Mouse (Mus musculus) stomach, embryonic 14.5 days (tissue): ENCODE results near the gene Fut1. TPM values are rescaled to one million over a fixed set of nuclear protein-coding genes. Genes with fewer than 3 reads are reported as not detected.
"Not testable (repeated sequence)": the region's sequence is repeated elsewhere in the genome, so short reads cannot be mapped to it uniquely, and the experiment has no call there.

ENCODE experiments used
- ATAC-seq: fragments of 200-750 bp; cut with Nextera tagmentation; 2 replicates; pipeline ENCODE4 v1.8.0; 2017; ENCODE audit warnings: low read depth, moderate TSS enrichment; ENCODE audit not compliant: insufficient number of reproducible peaks, insufficient read depth, low FRiP score
- H3K27ac ChIP-seq: fragments of 300-500 bp; sonication (generic); 2 replicates; pipeline ENCODE4 v1.5.1; 2014; ENCODE audit warnings: mild to moderate bottlenecking, low read length, moderate library complexity, mixed read lengths
- H3K27me3 ChIP-seq: fragments of 300-500 bp; sonication (generic); 2 replicates; pipeline ENCODE4 v1.6.1; 2014; ENCODE audit warnings: low read length, control low read depth, mixed read lengths; ENCODE audit not compliant: control insufficient read depth, insufficient read depth
- H3K36me3 ChIP-seq: fragments of 300-500 bp; sonication (generic); 2 replicates; pipeline ENCODE4 v1.6.1; 2014; ENCODE audit warnings: mild to moderate bottlenecking, control low read depth, low read length, moderate library complexity, mixed read lengths; ENCODE audit not compliant: control insufficient read depth, insufficient read depth
- H3K4me1 ChIP-seq: fragments of 300-500 bp; sonication (generic); 2 replicates; pipeline ENCODE4 v1.6.1; 2014; ENCODE audit warnings: low read length, control low read depth, mixed read lengths; ENCODE audit not compliant: control insufficient read depth, insufficient read depth
- H3K4me2 ChIP-seq: fragments of 300-500 bp; sonication (generic); replicated peaks from 2 replicates; pipeline ENCODE4 v1.6.1; 2014; ENCODE audit warnings: low read depth, low read length, control low read depth
- H3K4me3 ChIP-seq: fragments of 300-500 bp; sonication (generic); 2 replicates; pipeline ENCODE4 v1.5.1; 2014; ENCODE audit warnings: low read depth, low read length, control low read depth
- H3K9ac ChIP-seq: fragments of 300-500 bp; sonication (generic); replicated peaks from 2 replicates; pipeline ENCODE4 v1.6.1; 2014; ENCODE audit warnings: low read depth, mild to moderate bottlenecking, control low read depth, low read length, moderate library complexity, mixed read lengths
- H3K9me3 ChIP-seq: fragments of 300-500 bp; sonication (generic); 2 replicates; pipeline ENCODE4 v1.6.1; 2016; ENCODE audit warnings: low read depth, low read length, control low read depth; ENCODE audit not compliant: control insufficient read depth
- WGBS: fragments of 180-500 bp; shearing (Covaris S2); extraction: QIAGEN DNeasy Blood & Tissue Kit; methylation state at CpG from one replicate; pipeline ENCODE4 v1.1.7; 2014; 5-methylcytosine and 5-hydroxymethylcytosine counted together
- polyA plus RNA-seq: library from polyadenylated mRNA; unstranded; fragments of >200 nt; fragmentation: Nextera tagmentation; extraction: Ambion mirVana; gene quantifications from 2 replicates; pipeline ENCODE4 v1.2.1, GENCODE M21; 2014

The Fut1 gene
- polyA plus RNA-seq, 1 experiment from 2014 or later, result 0.78 TPM

DNA sequence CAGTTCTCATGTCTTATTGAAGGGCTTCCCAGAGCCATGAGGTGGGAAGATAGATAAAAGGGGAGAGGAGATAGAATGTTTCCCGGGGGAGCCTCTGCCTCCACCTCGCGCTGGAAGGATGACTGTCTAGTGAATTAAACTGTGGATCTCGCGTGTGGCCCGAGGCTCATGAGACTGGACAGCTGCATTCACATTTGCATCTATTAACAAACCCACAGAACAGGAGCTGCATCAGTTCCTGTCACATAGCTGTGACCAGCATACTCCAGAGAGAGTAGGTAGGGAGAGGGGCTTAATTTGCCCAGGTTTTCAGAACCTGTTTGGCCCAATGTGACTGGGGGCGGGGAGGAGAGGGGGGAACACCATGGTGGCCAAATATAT is 28.5 kb downstream of the Fut1 start:
- Histone ChIP-seq H3K4me1 (peaks cover 32% of the 10 kb centered on the region), H3K27me3 (no peaks in the 10 kb centered on the region), H3K27ac (no peak overlapping the region), H3K9ac (no peak overlapping the region), H3K4me2 (no peak overlapping the region), H3K4me3 (no peak overlapping the region), H3K9me3 (no peaks in the 10 kb centered on the region), H3K36me3 (no peaks in the 10 kb centered on the region)
- ATAC-seq, result no peak
- WGBS, result 84% methylated on average over 7 of the region's 7 CpGs

DNA sequence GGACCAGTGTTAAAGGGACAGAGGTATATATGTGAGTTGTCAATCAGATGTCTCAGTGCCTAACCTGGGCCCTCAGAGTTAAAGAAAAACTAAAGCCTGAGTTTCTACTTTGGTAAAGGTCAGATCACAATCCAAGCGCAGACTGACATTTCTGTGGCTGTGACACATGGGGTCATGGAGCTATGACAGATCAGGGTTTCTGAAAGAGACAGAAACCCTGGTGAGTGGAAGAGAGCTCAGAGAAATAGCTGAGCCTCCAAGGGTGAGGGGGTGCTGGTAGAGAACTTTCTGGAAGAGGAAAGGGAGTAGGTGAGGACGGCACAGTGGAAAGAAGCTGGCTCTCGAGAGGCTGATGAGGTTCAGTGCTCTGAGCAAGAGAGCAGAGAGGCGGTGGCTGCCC is 29.6 kb downstream of the Fut1 start:
- H3K9me3 ChIP-seq, result no peaks in the 10 kb centered on the region
- H3K27ac ChIP-seq, result no peak overlapping the region
- H3K4me3 ChIP-seq, result no peak overlapping the region
- H3K36me3 ChIP-seq, result no peaks in the 10 kb centered on the region
- H3K4me2 ChIP-seq, result no peak overlapping the region
- ATAC-seq, result no peak
- no peak overlapping the region for H3K9ac ChIP-seq
- no peaks in the 10 kb centered on the region for H3K27me3 ChIP-seq
- 71% methylated on average over 4 of the region's 4 CpGs for WGBS
- H3K4me1 ChIP-seq, result peaks cover 24% of the 10 kb centered on the region

DNA sequence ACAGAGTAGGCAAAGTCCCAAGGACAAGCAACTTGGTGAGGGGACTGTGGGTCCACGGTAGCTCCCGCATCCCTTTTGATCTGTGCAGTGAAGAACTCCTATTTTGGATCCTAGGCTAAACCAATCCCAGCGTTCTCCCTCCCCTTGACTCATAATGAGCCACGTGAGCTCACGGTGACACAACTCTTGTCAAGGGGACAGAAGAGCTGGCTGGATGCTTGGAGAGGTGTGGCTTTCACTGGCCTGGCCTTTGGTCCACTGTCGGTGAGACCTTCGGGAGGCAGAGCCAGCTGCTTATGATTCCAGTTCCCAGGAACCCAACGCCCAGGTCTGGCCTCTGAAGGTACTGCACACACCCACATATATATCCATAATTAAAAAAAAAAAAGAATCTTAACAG is 32.3 kb downstream of the Fut1 start:
- H3K9ac ChIP-seq, result no peak overlapping the region
- H3K4me1 ChIP-seq, result 0 out of 2 replicates have a peak, but pooled peaks cover 4% of the 10 kb centered on the region
- H3K36me3 ChIP-seq, result no peaks in the 10 kb centered on the region
- 80% methylated on average over 8 of the region's 8 CpGs for WGBS
- H3K27ac ChIP-seq, result no peak overlapping the region
- H3K4me3 ChIP-seq, result no peak overlapping the region
- H3K27me3 ChIP-seq, result no peaks in the 10 kb centered on the region
- H3K4me2 ChIP-seq, result no peak overlapping the region
- H3K9me3 ChIP-seq, result no peaks in the 10 kb centered on the region
- ATAC-seq, result no peak

DNA sequence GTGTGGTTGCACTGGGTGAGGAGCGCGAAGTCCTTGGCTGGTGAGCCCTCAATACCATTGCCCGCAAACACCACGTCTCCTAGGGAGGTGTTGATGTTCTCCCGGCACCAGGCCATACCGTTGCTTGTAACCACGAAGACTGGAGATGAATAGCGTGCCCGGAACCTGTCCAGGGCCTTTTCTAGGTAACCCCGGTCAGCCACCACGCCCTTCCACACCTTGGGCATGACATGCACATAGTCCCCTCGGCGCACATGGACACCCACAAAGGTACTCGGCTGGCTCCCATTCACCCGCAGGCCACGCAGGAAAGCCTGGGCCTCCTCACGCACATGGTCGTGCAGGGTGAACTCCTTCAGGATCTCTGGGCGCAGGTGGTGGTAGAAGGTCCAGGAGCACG is 33.4 kb downstream of the Fut1 start:
- H3K27me3 ChIP-seq, H3K4me3 ChIP-seq, H3K9me3 ChIP-seq, ATAC-seq, H3K4me1 ChIP-seq, H3K36me3 ChIP-seq, H3K27ac ChIP-seq, H3K4me2 ChIP-seq, H3K9ac ChIP-seq: not testable (repeated sequence)
- WGBS, result 94% methylated on average over 19 of the region's 20 CpGs

DNA sequence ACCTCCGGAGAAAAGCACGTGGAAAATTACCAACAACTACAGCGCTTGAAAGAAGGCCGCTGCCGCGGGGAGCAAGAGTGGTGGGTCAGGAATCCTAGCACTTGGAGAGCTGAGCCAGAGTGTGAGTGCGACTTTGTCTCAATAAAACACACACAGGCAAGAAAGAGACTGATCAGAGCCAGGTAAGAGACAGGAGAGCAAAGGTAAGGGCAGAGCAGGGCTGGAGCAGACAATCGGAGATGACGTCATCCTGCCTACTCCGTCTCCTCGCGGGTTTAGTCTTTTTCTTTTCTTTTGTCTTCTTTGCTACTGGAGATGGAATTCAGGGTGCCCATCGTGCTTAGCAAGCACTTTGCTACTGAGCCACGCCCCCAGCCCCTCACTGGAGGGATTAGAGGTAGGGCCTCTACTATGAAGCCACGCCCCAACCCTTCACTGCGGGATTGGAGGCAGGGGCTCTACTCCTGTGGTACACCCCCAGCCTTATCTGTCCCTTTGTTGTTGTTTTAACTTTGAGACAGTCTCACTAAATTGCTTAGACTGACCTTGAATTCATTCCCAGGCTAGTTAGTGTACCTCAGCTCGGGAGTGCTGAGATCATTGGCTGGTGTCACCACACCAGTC is 37.4 kb downstream of the Fut1 start:
- Histone ChIP-seq H3K9ac (no peak overlapping the region), H3K4me3 (no peak overlapping the region), H3K36me3 (no peaks in the 10 kb centered on the region), H3K27ac (no peak overlapping the region), H3K27me3 (no peaks in the 10 kb centered on the region), H3K9me3 (peaks cover 5% of the 10 kb centered on the region; the same call in 1 of the 2 replicates), H3K4me2 (peak overlapping the region; percentile 22), H3K4me1 (no peaks in the 10 kb centered on the region)
- peak; percentile 47; the same call in 1 of the 2 replicates for ATAC-seq
- 32% methylated on average over 17 of the region's 17 CpGs for WGBS

DNA sequence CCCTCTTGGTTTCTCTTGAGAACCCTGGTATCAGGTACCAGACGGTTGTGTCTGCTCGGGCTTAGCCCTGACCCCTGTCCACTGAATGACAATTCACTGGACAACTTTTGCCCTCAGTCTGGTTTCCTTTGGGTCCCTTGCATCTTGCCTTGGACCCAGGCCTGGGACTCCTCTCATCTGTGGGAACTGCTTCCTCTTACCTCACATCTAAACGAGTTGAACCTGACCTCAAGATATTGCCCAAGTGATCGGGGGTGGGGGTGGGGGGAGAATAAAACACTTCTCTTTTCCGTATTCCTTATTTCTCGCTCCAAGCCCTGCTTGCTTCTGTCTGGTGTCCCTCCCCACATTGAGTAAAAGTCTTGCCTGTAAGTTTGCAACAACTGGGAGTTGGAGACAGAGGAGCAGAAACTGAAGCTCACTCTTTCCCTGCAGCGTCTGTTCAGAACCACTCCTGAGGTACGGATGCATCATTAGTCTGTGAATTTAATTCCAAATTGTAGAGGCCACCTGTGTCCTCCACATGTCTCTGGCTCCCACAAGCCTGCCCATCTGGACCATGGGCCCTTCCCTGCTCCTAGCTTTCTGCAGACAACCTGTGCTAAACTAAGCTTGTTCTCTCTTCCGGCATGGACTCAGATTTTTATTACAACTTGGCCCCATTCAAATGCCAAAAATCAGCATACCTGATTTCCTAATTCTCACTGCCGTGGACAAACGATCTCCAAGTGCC is 43.8 kb downstream of the Fut1 start:
- H3K27ac ChIP-seq, result no peak overlapping the region
- H3K4me2 ChIP-seq, result no peak overlapping the region
- no peaks in the 10 kb centered on the region for H3K36me3 ChIP-seq
- no peak overlapping the region for H3K4me3 ChIP-seq
- no peak overlapping the region for H3K9ac ChIP-seq
- H3K4me1 ChIP-seq, result peaks cover 10% of the 10 kb centered on the region; the same call in 1 of the 2 replicates
- 77% methylated on average over 11 of the region's 11 CpGs for WGBS
- ATAC-seq, result no peak
- H3K9me3 ChIP-seq, result peaks cover 5% of the 10 kb centered on the region; the same call in 1 of the 2 replicates
- no peaks in the 10 kb centered on the region for H3K27me3 ChIP-seq

DNA sequence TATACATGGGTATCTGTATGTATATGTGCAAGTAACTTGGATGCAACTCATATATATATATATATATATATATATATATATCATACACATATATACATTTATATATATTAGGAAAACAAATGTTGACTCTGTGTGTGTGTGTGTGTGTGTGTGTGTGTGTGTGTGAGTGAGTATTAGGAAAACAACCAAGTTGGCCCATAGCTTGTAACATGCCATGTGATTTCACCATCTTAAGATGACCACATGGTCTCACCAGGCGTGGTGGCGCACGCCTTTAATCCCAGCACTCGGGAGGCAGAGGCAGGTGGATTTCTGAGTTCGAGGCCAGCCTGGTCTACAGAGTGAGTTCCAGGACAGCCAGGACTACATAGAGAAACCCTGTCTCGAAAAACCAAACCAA is 44.6 kb downstream of the Fut1 start:
- not testable (repeated sequence) for H3K27me3 ChIP-seq, H3K4me3 ChIP-seq, H3K9me3 ChIP-seq, H3K27ac ChIP-seq, H3K4me2 ChIP-seq, H3K4me1 ChIP-seq, ATAC-seq, H3K9ac ChIP-seq, H3K36me3 ChIP-seq
- 92% methylated on average over 5 of the region's 6 CpGs for WGBS

DNA sequence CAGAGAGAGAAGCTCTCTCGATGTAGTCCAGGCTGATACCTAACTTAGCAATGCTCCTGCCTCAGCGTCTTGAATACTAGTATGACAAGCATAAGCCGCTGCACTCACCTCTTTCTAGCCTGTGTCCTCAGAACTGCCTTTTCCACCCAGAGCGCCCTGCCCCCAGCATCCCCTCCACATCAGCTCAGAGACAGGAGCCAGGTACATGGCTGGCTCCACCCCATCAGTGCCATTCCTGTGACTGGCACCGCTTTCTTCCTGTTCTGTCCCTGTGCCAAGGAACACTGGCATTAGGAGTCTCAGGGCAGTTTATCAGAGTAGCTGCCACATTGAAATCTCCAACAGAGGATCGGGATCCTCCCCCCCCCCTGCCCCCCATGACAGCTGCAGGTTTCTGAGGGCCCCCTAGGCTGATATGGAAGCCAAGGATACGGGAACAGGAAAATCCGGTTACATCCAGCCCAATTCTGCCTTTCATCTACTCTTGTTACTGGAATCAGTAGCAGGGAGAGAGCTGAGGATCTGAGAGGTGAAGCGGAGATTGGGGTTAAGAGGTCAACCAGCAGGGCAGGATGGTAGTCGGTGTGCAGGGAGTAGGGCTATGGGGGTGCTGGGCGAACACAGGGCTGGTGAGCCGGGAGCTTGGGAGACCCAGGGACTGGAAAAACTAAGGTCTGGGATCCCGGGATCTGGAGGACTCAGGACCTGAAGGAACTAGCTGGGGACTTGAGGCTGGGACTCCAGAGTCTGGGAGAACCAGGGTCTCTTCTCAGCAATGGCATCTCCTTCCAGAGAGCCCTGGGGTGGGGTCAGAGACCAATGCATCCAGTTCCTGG is 48.4 kb downstream of the Fut1 start:
- WGBS, result 50% methylated on average over 13 of the region's 13 CpGs
- Histone ChIP-seq H3K36me3 (no peaks in the 10 kb centered on the region), H3K4me2 (peak overlapping the region; percentile 14; the same call in 1 of the 2 replicates), H3K4me1 (peaks cover 18% of the 10 kb centered on the region; the same call in 1 of the 2 replicates), H3K27me3 (no peaks in the 10 kb centered on the region), H3K4me3 (no peak overlapping the region), H3K9me3 (no peaks in the 10 kb centered on the region), H3K27ac (no peak overlapping the region), H3K9ac (no peak overlapping the region)
- peak; percentile 37; the same call in 1 of the 2 replicates for ATAC-seq
